ENCODE assay signal across 8 mouse cellular contexts in genomic region chr11:117269053-117269702, GRCm38 (mm10).
DNase-seq lines count a peak whose midpoint lies in the region; ATAC-seq and TF ChIP-seq lines count a peak whose summit lies in the region.

No protein-coding gene starts in this region.

- no peak for DNase-seq in heart, postnatal 25 days (ENCODE audit: low spot score)
- DNase-seq in spleen, adult 2 months (ENCODE audit: low read depth in 1 of 2, low spot score in 2 of 2): no peak
- DNase-seq in spleen, postnatal 36 days (ENCODE audit: low spot score in 2 of 2): no peak
- DNase-seq in layer of hippocampus, postnatal 14 days (ENCODE audit: low spot score in 2 of 2): no peak
- no peak for DNase-seq in yolk sac, embryonic 10.5 days (ENCODE audit: low spot score)

- intact Hi-C loops in heart, postnatal 25 days (cut with DNase I): loop anchor here (2.0 kb wide), 1 partner anchor 44 kb away; no protein-coding TSS in a partner anchor

- 53% methylated on average over 8 of the region's 8 CpGs for WGBS in heart, embryonic 14.5 days
- 79% methylated on average over 8 of the region's 8 CpGs for WGBS in spleen, adult 2 months
- 50% methylated on average over 8 of the region's 8 CpGs for WGBS in hindbrain, embryonic 15.5 days

- H3K9ac ChIP-seq in heart, embryonic 14.5 days (ENCODE audit: low read length): no peak overlapping the region
- H3K9ac ChIP-seq in hindbrain, embryonic 15.5 days: no peak overlapping the region

- no peak for TF ChIP-seq CTCF in spleen, adult 2 months (IDR thresholded peaks at IDR 0.05; ENCODE audit: extremely low read depth, insufficient read depth, insufficient read length, insufficient replicate concordance)

- H3K9me3 ChIP-seq in heart, embryonic 14.5 days (ENCODE audit: control insufficient read depth, low read length): no peaks in the 10 kb centered on the region
- no peaks in the 10 kb centered on the region for H3K9me3 ChIP-seq in hindbrain, embryonic 15.5 days

- 0 out of 4 replicates have a peak overlapping the region, but pooled peaks of 1 of the 2 experiments have one; percentile 30 for H3K27ac ChIP-seq in heart, embryonic 14.5 days (replicated peaks in 1 of 2; ENCODE audit: control insufficient read depth in 1 of 2, insufficient read depth in 1 of 2, low read depth in 2 of 2, low read length in 2 of 2)
- H3K27ac ChIP-seq in spleen, adult 2 months (ENCODE audit: insufficient read depth, low read length): peak overlapping the region; percentile 21; the same call in 1 of the 2 replicates
- H3K27ac ChIP-seq in hindbrain, embryonic 15.5 days (replicated peaks): peak overlapping the region; percentile 57; the same call in 1 of the 2 replicates

- H3K4me2 ChIP-seq in heart, embryonic 14.5 days (ENCODE audit: low read length): peak overlapping the region; percentile 93
- peak overlapping the region; percentile 86 for H3K4me2 ChIP-seq in hindbrain, embryonic 15.5 days

- H3K4me3 ChIP-seq in heart, embryonic 14.5 days (ENCODE audit: control insufficient read depth in 1 of 2, insufficient read depth in 1 of 2, low read depth in 1 of 2, low read length in 2 of 2): no peak overlapping the region
- no peak overlapping the region for H3K4me3 ChIP-seq in spleen, adult 2 months (ENCODE audit: extremely low read depth, insufficient read depth, insufficient read length)
- no peak overlapping the region for H3K4me3 ChIP-seq in hindbrain, embryonic 15.5 days

- peaks cover 32 to 61% of the 10 kb centered on the region in 2 experiments for H3K4me1 ChIP-seq in heart, embryonic 14.5 days (ENCODE audit: control insufficient read depth in 2 of 2, insufficient read depth in 2 of 2, low read length in 2 of 2)
- H3K4me1 ChIP-seq in spleen, adult 2 months (ENCODE audit: control insufficient read depth, insufficient read depth, insufficient read length): peaks cover 21% of the 10 kb centered on the region; the same call in 1 of the 2 replicates
- peaks cover 47% of the 10 kb centered on the region for H3K4me1 ChIP-seq in hindbrain, embryonic 15.5 days (replicated peaks)

- TF ChIP-seq POLR2A in spleen, adult 2 months (IDR thresholded peaks at IDR 0.05; ENCODE audit: low read depth, low read length): no peak

- peaks cover 39% of the 10 kb centered on the region for H3K27me3 ChIP-seq in heart, embryonic 14.5 days (ENCODE audit: control insufficient read depth, insufficient read depth, low read length)
- no peaks in the 10 kb centered on the region; the same call in 1 of the 2 replicates for H3K27me3 ChIP-seq in spleen, adult 2 months (ENCODE audit: control insufficient read depth, insufficient read depth, low read length)
- 0 out of 2 replicates have a peak, but pooled peaks cover 3% of the 10 kb centered on the region for H3K27me3 ChIP-seq in hindbrain, embryonic 15.5 days

- no peaks in the 10 kb centered on the region for H3K36me3 ChIP-seq in heart, embryonic 14.5 days (ENCODE audit: control insufficient read depth, insufficient read depth, low read length)
- no peaks in the 10 kb centered on the region for H3K36me3 ChIP-seq in spleen, adult 2 months (ENCODE audit: control insufficient read depth, insufficient read depth, low read length)
- no peaks in the 10 kb centered on the region for H3K36me3 ChIP-seq in hindbrain, embryonic 15.5 days

- no peak for ATAC-seq in heart, embryonic 14.5 days (ENCODE audit: insufficient number of reproducible peaks, insufficient read depth, low FRiP score, low read depth)
- ATAC-seq in hindbrain, embryonic 15.5 days (ENCODE audit: low FRiP score, low read depth): no peak
- ATAC-seq in erythroblast, adult 5-6 weeks (replicated peaks; ENCODE audit: low FRiP score, poor library complexity, severe bottlenecking): no peak
